Mouse (Mus musculus) olfactory bulb, adult 2 months (tissue): ENCODE measurements around the gene Dgcr2.

Source experiments
- CTCF ChIP-seq: fragments of 200-500 bp; IDR thresholded peaks from 2 replicates; pipeline ENCODE4 v1.5.1; 2012; ENCODE audit warnings: low read depth, mild to moderate bottlenecking, low read length, moderate library complexity; ENCODE audit not compliant: insufficient read depth
- POLR2A ChIP-seq: fragments of 200-500 bp; IDR thresholded peaks from 2 replicates; pipeline ENCODE4 v1.6.1; 2012; ENCODE audit warnings: mild to moderate bottlenecking, low read depth, low read length, moderate library complexity; ENCODE audit not compliant: insufficient read depth

- TF ChIP-seq CTCF (no peak), POLR2A (no peak)
Observed at GRCm38 (mm10) chr16:17893923-17894322, 4.4 kb downstream of the Dgcr2 start, which contains the start of gene Tssk1.
